Mouse (Mus musculus) CH12F3 (cell line): ENCODE data around the gene Dapk1.

Experiments
- in situ Hi-C: fragments of 300-500 bp; cut with MboI; formaldehyde crosslinking; loops from 2 replicates; pipeline ENCODE4 v1.14.3; 2020; ENCODE audit warnings: low sequenced_read_pairs

Dapk1 gene

GRCm38 (mm10) chr13:60786264-60786663 lies 184.5 kb downstream of the Dapk1 start, which contains the start of gene BC051665:
Gene BC051665 (minus strand): TSS chr13:60786364.
- in situ Hi-C loops: no loop called here

- in situ Hi-C loops: no loop called here
Observed at GRCm38 (mm10) chr13:60789466-60789865, 187.7 kb downstream of the Dapk1 start.

GRCm38 (mm10) chr13:60802749-60803148 lies 201.0 kb downstream of the Dapk1 start, which contains the start of gene Ctsll3:
Gene Ctsll3 (minus strand): TSS chr13:60802849.
- in situ Hi-C loops: no loop called here

GRCm38 (mm10) chr13:60809690-60810089 lies 207.9 kb downstream of the Dapk1 start:
- in situ Hi-C loops: no loop called here

GRCm38 (mm10) chr13:60812768-60813167 lies 211.0 kb downstream of the Dapk1 start:
- in situ Hi-C loops: no loop called here
